Mouse (Mus musculus): ENCODE measurements around the gene Lst1.

DNA sequence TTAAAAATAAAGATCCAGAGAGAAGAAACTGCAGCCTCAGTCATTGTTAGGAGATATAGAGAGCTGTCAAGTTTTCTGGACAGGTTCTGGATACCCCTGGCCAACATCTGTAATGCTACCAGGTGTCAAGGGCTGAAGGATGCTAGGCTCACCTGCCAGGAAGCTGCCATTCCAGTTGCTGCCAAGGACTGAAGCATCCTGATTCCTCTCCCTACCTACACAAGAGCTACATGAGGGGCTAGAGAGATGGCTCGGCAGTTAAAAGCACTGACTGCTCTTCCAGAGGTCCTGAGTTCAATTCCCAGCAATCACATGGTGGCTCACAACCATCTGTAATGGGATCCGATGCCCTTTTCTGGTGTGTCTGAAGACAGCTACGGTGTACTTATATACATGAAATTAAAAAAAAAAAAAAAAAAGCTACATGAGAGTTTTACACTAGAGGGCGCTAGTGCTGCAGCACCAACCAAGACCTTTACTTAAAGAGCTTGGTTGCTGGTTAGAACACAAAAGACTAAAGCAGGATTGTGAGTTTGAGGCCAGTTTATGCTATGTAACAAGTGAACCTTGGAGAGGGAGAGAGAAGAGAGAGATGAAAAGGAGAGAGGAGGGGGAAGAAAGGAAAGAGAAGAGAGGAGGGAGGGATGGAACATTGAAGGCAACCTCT, 19.6 kb downstream of the Lst1 start:
- TF ChIP-seq CTCF (IDR thresholded peaks at IDR 0.05; ENCODE audit: borderline replicate concordance, control insufficient read depth, extremely low read depth, insufficient read depth, low read length, poor library complexity) (no peak), POLR2A (IDR thresholded peaks at IDR 0.05; ENCODE audit: control insufficient read depth, extremely low read depth, insufficient read depth, low read length, poor library complexity) (no peak)
